Mouse (Mus musculus) lung, embryonic 14.5 days (tissue): ENCODE results near the gene Mast4. TPM values are rescaled to one million over a fixed set of nuclear protein-coding genes. Genes with fewer than 3 reads are reported as not detected.

Experiments used
- ATAC-seq: fragments of 200-750 bp; cut with Nextera tagmentation; 2 replicates; pipeline ENCODE4 v1.8.0; 2017; ENCODE audit warnings: mild to moderate bottlenecking, moderate TSS enrichment, moderate library complexity; ENCODE audit not compliant: insufficient read depth
- DNase-seq: peaks from one replicate; pipeline ENCODE4 v3.0.0-alpha.2; 2015
- H3K27ac ChIP-seq: fragments of 300-500 bp; sonication (generic); 2 replicates; pipeline ENCODE4 v1.5.1; 2014; ENCODE audit warnings: low read depth, mild to moderate bottlenecking, moderate library complexity
- H3K27me3 ChIP-seq: fragments of 300-500 bp; sonication (generic); 2 replicates; pipeline ENCODE4 v1.6.1; 2014; ENCODE audit warnings: low read length, control low read depth; ENCODE audit not compliant: insufficient read depth
- H3K36me3 ChIP-seq: fragments of 300-500 bp; sonication (generic); 2 replicates; pipeline ENCODE4 v1.6.1; 2014; ENCODE audit warnings: control low read depth; ENCODE audit not compliant: insufficient read depth
- H3K4me1 ChIP-seq: fragments of 300-500 bp; sonication (generic); 2 replicates; pipeline ENCODE4 v1.6.1; 2014; ENCODE audit warnings: antibody characterized with exemption, control low read depth; ENCODE audit not compliant: insufficient read depth
- H3K4me2 ChIP-seq: fragments of 300-500 bp; sonication (generic); 2 replicates; pipeline ENCODE4 v1.6.1; 2014; ENCODE audit warnings: mild to moderate bottlenecking
- H3K4me3 ChIP-seq: fragments of 300-500 bp; sonication (generic); 2 replicates; pipeline ENCODE4 v1.5.1; 2014; ENCODE audit warnings: low read depth, low read length
- H3K9ac ChIP-seq: fragments of 300-500 bp; sonication (generic); 2 replicates; pipeline ENCODE4 v1.6.1; 2014
- H3K9me3 ChIP-seq: fragments of 300-500 bp; sonication (generic); 2 replicates; pipeline ENCODE4 v1.6.1; 2016; ENCODE audit warnings: low read depth, low read length, control low read depth
- CTCF ChIP-seq: IDR thresholded peaks from 2 replicates; pipeline ENCODE4 v1.5.1; 2016; ENCODE audit warnings: antibody characterized with exemption, low read depth
- WGBS: fragments of 180-500 bp; shearing (Covaris S2); extraction: QIAGEN DNeasy Blood & Tissue Kit; methylation state at CpG from one replicate; pipeline ENCODE4 v1.1.7; 2014; 5-methylcytosine and 5-hydroxymethylcytosine counted together
- polyA plus RNA-seq: library from polyadenylated mRNA; unstranded; fragments of >200 nt; fragmentation: Nextera tagmentation; extraction: Ambion mirVana; gene quantifications from 2 replicates; pipeline ENCODE4 v1.2.1, GENCODE M21; 2014

Mast4 gene
- polyA plus RNA-seq, 1 experiment from 2014 or later = 30.8 TPM

- no peaks in the 10 kb centered on the region for H3K27me3 ChIP-seq
- no peak overlapping the region for H3K27ac ChIP-seq
- no peaks in the 10 kb centered on the region for H3K4me1 ChIP-seq
- no peak overlapping the region for H3K4me3 ChIP-seq
- no peaks in the 10 kb centered on the region for H3K36me3 ChIP-seq
- TF ChIP-seq CTCF = no peak
- WGBS = 87% methylated on average over 2 of the region's 2 CpGs
- no peak overlapping the region for H3K4me2 ChIP-seq
- ATAC-seq = no peak
- no peak overlapping the region for H3K9ac ChIP-seq
- no peak for DNase-seq
- H3K9me3 ChIP-seq = no peaks in the 10 kb centered on the region
Observed at GRCm38 (mm10) chr13:102913919-102914318, 420.4 kb downstream of the Mast4 start.

GRCm38 (mm10) chr13:102912867-102913266 lies 421.4 kb downstream of the Mast4 start:
- no peak for TF ChIP-seq CTCF
- DNase-seq (no peak), ATAC-seq (no peak)
- Histone ChIP-seq H3K36me3 (no peaks in the 10 kb centered on the region), H3K4me3 (no peak overlapping the region), H3K4me2 (no peak overlapping the region), H3K27me3 (no peaks in the 10 kb centered on the region), H3K27ac (no peak overlapping the region), H3K4me1 (no peaks in the 10 kb centered on the region), H3K9ac (no peak overlapping the region), H3K9me3 (no peaks in the 10 kb centered on the region)
- 75% methylated on average over 12 of the region's 12 CpGs for WGBS

- H3K36me3 ChIP-seq = no peaks in the 10 kb centered on the region
- H3K4me1 ChIP-seq = no peaks in the 10 kb centered on the region
- DNase-seq = no peak
- 81% methylated on average over 5 of the region's 5 CpGs for WGBS
- no peak for TF ChIP-seq CTCF
- no peak overlapping the region for H3K27ac ChIP-seq
- H3K9ac ChIP-seq = no peak overlapping the region
- H3K4me2 ChIP-seq = no peak overlapping the region
- no peak overlapping the region for H3K4me3 ChIP-seq
- H3K27me3 ChIP-seq = no peaks in the 10 kb centered on the region
- ATAC-seq = no peak
- no peaks in the 10 kb centered on the region for H3K9me3 ChIP-seq
Observed at GRCm38 (mm10) chr13:102909654-102910418, 424.5 kb downstream of the Mast4 start.

- Histone ChIP-seq H3K4me3 (peak overlapping the region; percentile 56), H3K4me1 (peaks cover 3% of the 10 kb centered on the region; the same call in 1 of the 2 replicates), H3K27me3 (no peaks in the 10 kb centered on the region), H3K9ac (peak overlapping the region; percentile 63), H3K4me2 (peak overlapping the region; percentile 81), H3K9me3 (no peaks in the 10 kb centered on the region), H3K27ac (peak overlapping the region; percentile 91), H3K36me3 (no peaks in the 10 kb centered on the region)
- peak; percentile 3; the same call in 1 of the 2 replicates for ATAC-seq
- no peak for DNase-seq
- TF ChIP-seq CTCF = no peak
- WGBS = 6% methylated on average over 9 of the region's 9 CpGs
Observed at GRCm38 (mm10) chr13:102906661-102907009, 427.7 kb downstream of the Mast4 start.

- peak overlapping the region; percentile 81 for H3K4me2 ChIP-seq
- H3K9ac ChIP-seq = peak overlapping the region; percentile 63
- H3K27me3 ChIP-seq = no peaks in the 10 kb centered on the region
- ATAC-seq = peak; percentile 99
- no peaks in the 10 kb centered on the region for H3K9me3 ChIP-seq
- under 1% methylated on average over 16 of the region's 16 CpGs for WGBS
- H3K27ac ChIP-seq = peak overlapping the region; percentile 91
- no peak for TF ChIP-seq CTCF
- H3K36me3 ChIP-seq = no peaks in the 10 kb centered on the region
- DNase-seq = peak; percentile 90
- H3K4me3 ChIP-seq = peak overlapping the region; percentile 56
- H3K4me1 ChIP-seq = peaks cover 3% of the 10 kb centered on the region; the same call in 1 of the 2 replicates
Observed at GRCm38 (mm10) chr13:102906004-102906660, 428.2 kb downstream of the Mast4 start.

GRCm38 (mm10) chr13:102905361-102905950 lies 428.8 kb downstream of the Mast4 start:
- peak; percentile 55 for DNase-seq
- WGBS = 2% methylated on average over 16 of the region's 16 CpGs

GRCm38 (mm10) chr13:102903689-102904088 lies 430.6 kb downstream of the Mast4 start:
- DNase-seq (no peak), ATAC-seq (no peak)
- Histone ChIP-seq H3K27me3 (no peaks in the 10 kb centered on the region), H3K4me2 (peak overlapping the region; percentile 81), H3K9me3 (no peaks in the 10 kb centered on the region), H3K36me3 (no peaks in the 10 kb centered on the region), H3K4me1 (peaks cover 12% of the 10 kb centered on the region; the same call in 1 of the 2 replicates), H3K27ac (no peak overlapping the region), H3K9ac (peak overlapping the region; percentile 29; the same call in 1 of the 2 replicates), H3K4me3 (peak overlapping the region; percentile 34; the same call in 1 of the 2 replicates)
- WGBS = 67% methylated on average over 4 of the region's 4 CpGs
- TF ChIP-seq CTCF = no peak

More at GRCm38 (mm10) chr13:102905361-102905950, 428.8 kb downstream of the Mast4 start:
- H3K4me3 ChIP-seq = peak overlapping the region; percentile 56
- H3K9me3 ChIP-seq = no peaks in the 10 kb centered on the region
- H3K4me2 ChIP-seq = peak overlapping the region; percentile 81
- peak overlapping the region; percentile 63 for H3K9ac ChIP-seq
- peak overlapping the region; percentile 91 for H3K27ac ChIP-seq
- no peaks in the 10 kb centered on the region for H3K36me3 ChIP-seq
- ATAC-seq = no peak
- TF ChIP-seq CTCF = no peak
- H3K27me3 ChIP-seq = no peaks in the 10 kb centered on the region
- peaks cover 6% of the 10 kb centered on the region; the same call in 1 of the 2 replicates for H3K4me1 ChIP-seq
